Mouse (Mus musculus) heart, postnatal 0 days (tissue): ENCODE data around the gene Ppp2r5a.

ENCODE experiments used
- CTCF ChIP-seq: IDR thresholded peaks from 2 replicates; pipeline ENCODE4 v1.5.1; 2016; ENCODE audit warnings: antibody characterized with exemption, control low read depth, low read depth
- EP300 ChIP-seq: IDR thresholded peaks from 2 replicates; pipeline ENCODE4 v1.6.1; 2016; ENCODE audit warnings: antibody characterized with exemption, low read depth

DNA sequence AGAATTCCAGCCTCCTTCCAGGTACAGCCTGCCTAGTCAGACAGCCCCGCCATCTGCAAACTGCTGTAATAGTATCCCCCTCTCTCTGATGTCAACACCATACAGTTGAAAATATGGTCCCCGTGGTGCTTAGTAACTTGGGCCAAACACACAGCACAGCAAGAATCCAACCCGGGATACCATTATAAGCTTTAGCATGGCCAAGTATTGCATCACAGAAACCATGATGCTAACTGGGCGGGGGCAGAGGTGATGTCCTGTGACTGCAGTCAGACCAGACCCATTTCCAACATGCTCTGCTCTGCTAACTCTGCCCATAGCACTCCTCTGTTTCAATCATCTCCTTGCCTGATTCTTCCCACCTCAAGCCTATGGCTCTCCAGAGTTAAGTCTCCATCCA is 89.1 kb downstream of the Ppp2r5a start:
- TF ChIP-seq CTCF (no peak), EP300 (no peak)
